Mouse (Mus musculus) heart, adult 2 months (tissue): ENCODE results near the gene Lmo4.

ENCODE experiments used
- CTCF ChIP-seq: fragments of 200-600 bp; IDR thresholded peaks from 2 replicates; pipeline ENCODE4 v1.8.1; 2022; ENCODE audit warnings: antibody characterized with exemption, mild to moderate bottlenecking, moderate library complexity
- EP300 ChIP-seq: fragments of 200-500 bp; IDR thresholded peaks from 2 replicates; pipeline ENCODE4 v1.6.1; 2011; ENCODE audit warnings: low read depth, low read length, control low read depth; ENCODE audit not compliant: insufficient read depth
- POLR2A ChIP-seq: fragments of 200-500 bp; IDR thresholded peaks from 2 replicates; pipeline ENCODE4 v1.6.1; 2011; ENCODE audit warnings: mild to moderate bottlenecking, low read depth, low read length, control low read depth; ENCODE audit not compliant: insufficient read depth

DNA sequence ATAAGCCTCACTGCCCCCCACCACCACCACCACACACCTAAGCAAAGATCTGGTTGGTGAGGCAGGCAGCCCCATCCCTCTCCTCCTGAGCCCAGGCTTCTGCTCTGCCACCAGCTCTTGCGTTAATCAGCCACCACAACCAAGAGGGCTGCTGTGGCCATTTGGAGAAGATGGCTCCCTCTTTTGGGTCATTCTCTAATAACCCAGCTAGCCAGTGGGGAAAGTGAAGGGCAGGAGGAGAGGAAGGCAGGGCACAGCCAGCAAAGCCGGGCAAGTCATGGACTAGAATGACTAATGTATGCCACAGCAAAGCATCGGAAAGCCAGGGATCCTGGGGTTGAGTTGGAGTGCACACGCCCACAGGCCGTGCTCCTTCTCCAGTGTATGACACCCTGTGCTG is 49.3 kb upstream of the Lmo4 start:
- no peak for TF ChIP-seq POLR2A
- no peak for TF ChIP-seq EP300
- TF ChIP-seq CTCF = no peak
